Mouse (Mus musculus): ENCODE data around the gene Mok. TPM values are rescaled to one million over a fixed set of nuclear protein-coding genes. Genes with fewer than 3 reads are reported as not detected.

The Mok gene
- polyA plus RNA-seq, 1 experiment: 3.3 TPM

- H3K4me3 ChIP-seq: no peak overlapping the region
- no peaks in the 10 kb centered on the region for H3K79me2 ChIP-seq (ENCODE audit: control insufficient read depth, insufficient read depth)
- H3ac ChIP-seq (ENCODE audit: control insufficient read depth, insufficient read length): no peak overlapping the region
- no peaks in the 10 kb centered on the region for H3K36me3 ChIP-seq (ENCODE audit: control insufficient read depth, insufficient read depth)
- TF ChIP-seq MYOG (IDR thresholded peaks at IDR 0.05; ENCODE audit: control insufficient read depth in 1 of 3, insufficient read depth in 1 of 3, insufficient read length in 2 of 3, low read depth in 2 of 3): no peak
- TF ChIP-seq MYOD1 (IDR thresholded peaks at IDR 0.05; ENCODE audit: control insufficient read depth in 1 of 3, insufficient read length in 2 of 3, low read depth in 2 of 3): no peak
- TF ChIP-seq TCF12 (IDR thresholded peaks at IDR 0.05; ENCODE audit: insufficient read depth, poor library complexity, severe bottlenecking): no peak
- TF ChIP-seq TCF3 (IDR thresholded peaks at IDR 0.05; ENCODE audit: insufficient read length, low read depth): no peak
- TF ChIP-seq POLR2A (IDR thresholded peaks at IDR 0.05; ENCODE audit: insufficient read length, low read depth): no peak
- TF ChIP-seq REST (IDR thresholded peaks at IDR 0.05; ENCODE audit: insufficient read depth, insufficient read length): no peak
- no peak for TF ChIP-seq USF1 (IDR thresholded peaks at IDR 0.05; ENCODE audit: low read depth)
- TF ChIP-seq POLR2AphosphoS2 (IDR thresholded peaks at IDR 0.05; ENCODE audit: insufficient read length, low read depth): no peak
- no peak for TF ChIP-seq E2F4 (IDR thresholded peaks at IDR 0.05; ENCODE audit: insufficient read depth)
- no peak for TF ChIP-seq SRF (IDR thresholded peaks at IDR 0.05; ENCODE audit: control insufficient read depth, insufficient read length, low read depth)
- no peak for TF ChIP-seq CEBPB (IDR thresholded peaks at IDR 0.05; ENCODE audit: insufficient read depth, poor library complexity, severe bottlenecking)
- no peak for TF ChIP-seq MAX (IDR thresholded peaks at IDR 0.05; ENCODE audit: low read depth)
- no peaks in the 10 kb centered on the region for H3K27me3 ChIP-seq (ENCODE audit: control insufficient read depth, insufficient read depth, insufficient read length)
- H3K4me2 ChIP-seq (ENCODE audit: low read depth): no peak overlapping the region
Observed at GRCm38 (mm10) chr12:110813624-110814023, 27.1 kb downstream of the Mok start.

GRCm38 (mm10) chr12:110813132-110813531 is 27.6 kb downstream of the Mok start:
- Histone ChIP-seq H3K27me3 (ENCODE audit: control insufficient read depth, insufficient read depth, insufficient read length) (no peaks in the 10 kb centered on the region), H3K36me3 (ENCODE audit: control insufficient read depth, insufficient read depth) (no peaks in the 10 kb centered on the region), H3K4me2 (ENCODE audit: low read depth) (no peak overlapping the region), H3K4me3 (no peak overlapping the region), H3K79me2 (ENCODE audit: control insufficient read depth, insufficient read depth) (no peaks in the 10 kb centered on the region), H3ac (ENCODE audit: control insufficient read depth, insufficient read length) (no peak overlapping the region)
- no peak for TF ChIP-seq TCF3 (IDR thresholded peaks at IDR 0.05; ENCODE audit: insufficient read length, low read depth)
- TF ChIP-seq MYOG (IDR thresholded peaks at IDR 0.05; ENCODE audit: control insufficient read depth in 1 of 3, insufficient read depth in 1 of 3, insufficient read length in 2 of 3, low read depth in 2 of 3): no peak
- TF ChIP-seq TCF12 (IDR thresholded peaks at IDR 0.05; ENCODE audit: insufficient read depth, poor library complexity, severe bottlenecking): no peak
- no peak for TF ChIP-seq MYOD1 (IDR thresholded peaks at IDR 0.05; ENCODE audit: control insufficient read depth in 1 of 3, insufficient read length in 2 of 3, low read depth in 2 of 3)
- TF ChIP-seq MAX (IDR thresholded peaks at IDR 0.05; ENCODE audit: low read depth): no peak
- no peak for TF ChIP-seq POLR2AphosphoS2 (IDR thresholded peaks at IDR 0.05; ENCODE audit: insufficient read length, low read depth)
- no peak for TF ChIP-seq REST (IDR thresholded peaks at IDR 0.05; ENCODE audit: insufficient read depth, insufficient read length)
- no peak for TF ChIP-seq E2F4 (IDR thresholded peaks at IDR 0.05; ENCODE audit: insufficient read depth)
- TF ChIP-seq SRF (IDR thresholded peaks at IDR 0.05; ENCODE audit: control insufficient read depth, insufficient read length, low read depth): no peak
- no peak for TF ChIP-seq CEBPB (IDR thresholded peaks at IDR 0.05; ENCODE audit: insufficient read depth, poor library complexity, severe bottlenecking)
- TF ChIP-seq POLR2A (IDR thresholded peaks at IDR 0.05; ENCODE audit: insufficient read length, low read depth): no peak
- no peak for TF ChIP-seq USF1 (IDR thresholded peaks at IDR 0.05; ENCODE audit: low read depth)

- no peaks in the 10 kb centered on the region for H3K27me3 ChIP-seq (ENCODE audit: control insufficient read depth, insufficient read depth, insufficient read length)
- H3K79me2 ChIP-seq (ENCODE audit: control insufficient read depth, insufficient read depth): no peaks in the 10 kb centered on the region
- H3K36me3 ChIP-seq (ENCODE audit: control insufficient read depth, insufficient read depth): no peaks in the 10 kb centered on the region
- H3ac ChIP-seq (ENCODE audit: control insufficient read depth, insufficient read length): no peak overlapping the region
- no peak overlapping the region for H3K4me2 ChIP-seq (ENCODE audit: low read depth)
- no peak for TF ChIP-seq E2F4 (IDR thresholded peaks at IDR 0.05; ENCODE audit: insufficient read depth)
- no peak for TF ChIP-seq SRF (IDR thresholded peaks at IDR 0.05; ENCODE audit: control insufficient read depth, insufficient read length, low read depth)
- no peak for TF ChIP-seq POLR2A (IDR thresholded peaks at IDR 0.05; ENCODE audit: insufficient read length, low read depth)
- no peak for TF ChIP-seq MAX (IDR thresholded peaks at IDR 0.05; ENCODE audit: low read depth)
- no peak for TF ChIP-seq TCF12 (IDR thresholded peaks at IDR 0.05; ENCODE audit: insufficient read depth, poor library complexity, severe bottlenecking)
- no peak for TF ChIP-seq MYOG (IDR thresholded peaks at IDR 0.05; ENCODE audit: control insufficient read depth in 1 of 3, insufficient read depth in 1 of 3, insufficient read length in 2 of 3, low read depth in 2 of 3)
- TF ChIP-seq POLR2AphosphoS2 (IDR thresholded peaks at IDR 0.05; ENCODE audit: insufficient read length, low read depth): no peak
- no peak for TF ChIP-seq CEBPB (IDR thresholded peaks at IDR 0.05; ENCODE audit: insufficient read depth, poor library complexity, severe bottlenecking)
- no peak for TF ChIP-seq MYOD1 (IDR thresholded peaks at IDR 0.05; ENCODE audit: control insufficient read depth in 1 of 3, insufficient read length in 2 of 3, low read depth in 2 of 3)
- no peak for TF ChIP-seq REST (IDR thresholded peaks at IDR 0.05; ENCODE audit: insufficient read depth, insufficient read length)
- TF ChIP-seq USF1 (IDR thresholded peaks at IDR 0.05; ENCODE audit: low read depth): no peak
- no peak for TF ChIP-seq TCF3 (IDR thresholded peaks at IDR 0.05; ENCODE audit: insufficient read length, low read depth)
- H3K4me3 ChIP-seq: no peak overlapping the region
Observed at GRCm38 (mm10) chr12:110808848-110809247, 31.9 kb downstream of the Mok start.

DNA sequence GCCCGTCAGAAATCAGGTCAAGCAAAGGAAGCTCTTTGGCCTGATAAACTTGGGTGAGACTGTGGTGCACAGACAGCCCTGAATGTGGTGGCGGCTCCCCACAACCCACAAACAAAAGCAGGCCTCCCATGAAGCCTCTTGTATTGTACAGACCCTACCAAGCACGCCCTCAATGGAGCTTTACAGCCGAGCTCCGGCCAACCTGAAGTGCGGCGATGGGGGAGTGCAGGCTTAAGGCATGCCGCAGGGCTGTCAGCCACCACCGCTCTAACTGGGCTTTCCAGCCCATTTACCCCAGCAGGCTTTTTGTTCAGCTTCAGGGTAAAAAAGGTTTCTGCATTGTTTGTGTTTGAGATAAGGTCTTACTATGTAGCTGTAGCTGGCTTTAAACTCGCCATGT is 32.3 kb downstream of the Mok start:
- no peaks in the 10 kb centered on the region for H3K79me2 ChIP-seq (ENCODE audit: control insufficient read depth, insufficient read depth)
- no peaks in the 10 kb centered on the region for H3K36me3 ChIP-seq (ENCODE audit: control insufficient read depth, insufficient read depth)
- H3K27me3 ChIP-seq (ENCODE audit: control insufficient read depth, insufficient read depth, insufficient read length): no peaks in the 10 kb centered on the region
- H3K4me2 ChIP-seq (ENCODE audit: low read depth): no peak overlapping the region
- TF ChIP-seq POLR2AphosphoS2 (IDR thresholded peaks at IDR 0.05; ENCODE audit: insufficient read length, low read depth) (no peak), POLR2A (IDR thresholded peaks at IDR 0.05; ENCODE audit: insufficient read length, low read depth) (no peak), REST (IDR thresholded peaks at IDR 0.05; ENCODE audit: insufficient read depth, insufficient read length) (no peak), MYOG (IDR thresholded peaks at IDR 0.05; ENCODE audit: control insufficient read depth in 1 of 3, insufficient read depth in 1 of 3, insufficient read length in 2 of 3, low read depth in 2 of 3) (no peak), SRF (IDR thresholded peaks at IDR 0.05; ENCODE audit: control insufficient read depth, insufficient read length, low read depth) (no peak), E2F4 (IDR thresholded peaks at IDR 0.05; ENCODE audit: insufficient read depth) (no peak), CEBPB (IDR thresholded peaks at IDR 0.05; ENCODE audit: insufficient read depth, poor library complexity, severe bottlenecking) (no peak), MYOD1 (IDR thresholded peaks at IDR 0.05; ENCODE audit: control insufficient read depth in 1 of 3, insufficient read length in 2 of 3, low read depth in 2 of 3) (no peak), MAX (IDR thresholded peaks at IDR 0.05; ENCODE audit: low read depth) (no peak), USF1 (IDR thresholded peaks at IDR 0.05; ENCODE audit: low read depth) (no peak)
- no peak overlapping the region for H3K4me3 ChIP-seq
- H3ac ChIP-seq (ENCODE audit: control insufficient read depth, insufficient read length): no peak overlapping the region
